Mouse (Mus musculus) layer of hippocampus, postnatal 14 days (tissue): Measurements from ENCODE around the gene Ccdc12. TPM values are rescaled to one million over a fixed set of nuclear protein-coding genes. Genes with fewer than 3 reads are reported as not detected.

Source experiments
- microRNA-seq, 2 experiments: library from miRNA; unstranded; fragments of <30 nt; microRNA quantifications; one replicate each; pipeline ENCODE4 v1.2.0; 2021
- total RNA-seq, 2 experiments: library from RNA; stranded (reverse); gene quantifications; 2 replicates each; pipeline ENCODE4 v1.2.3; 2021

Gene Ccdc12
- total RNA-seq, 2 experiments from 2014 or later: 40.1 to 47.1 TPM

Small RNAs within 50 kb of the gene (microRNA-seq; reads per million reads assigned to microRNA genes)
- gene Mir8107: 0 to 0.90 reads per million in 2 experiments

Other genes starting within 250 kb of the Ccdc12 start
- gene Ptpn23, start 248.3 kb upstream of the Ccdc12 start, total RNA-seq: 10 to 100 TPM; 47.8 to 49.2 TPM
- not detected for gene Ngp, start 236.8 kb upstream of the Ccdc12 start, total RNA-seq
- gene Klhl18, start 179.8 kb upstream of the Ccdc12 start, total RNA-seq: 10 to 100 TPM; 23.3 to 24.8 TPM
- gene Kif9, start 179.5 kb upstream of the Ccdc12 start, total RNA-seq: 1 to 10 TPM; 3.8 to 5.1 TPM
- gene Setd2, start 123.9 kb upstream of the Ccdc12 start, total RNA-seq: 10 to 100 TPM; 68.1 to 68.3 TPM
- 1 to 10 TPM; 2.1 to 2.6 TPM for gene Nradd, start 32.1 kb upstream of the Ccdc12 start, total RNA-seq
- 1 to 10 TPM; 7.8 to 9.4 TPM for gene Nbeal2, start 2.3 kb upstream of the Ccdc12 start, total RNA-seq
- gene Myl3, start 85.4 kb downstream of the Ccdc12 start, total RNA-seq: not detected
- gene Pth1r, start 90.6 kb downstream of the Ccdc12 start, total RNA-seq: 1 to 10 TPM; 5.6 to 6.5 TPM
- not detected for gene Prss42, start 141.7 kb downstream of the Ccdc12 start, total RNA-seq
- gene Prss44, start 157.5 kb downstream of the Ccdc12 start, total RNA-seq: not detected
- under 1 TPM; 0.21 to 0.55 TPM for gene Prss43, start 170.2 kb downstream of the Ccdc12 start, total RNA-seq
- gene Prss45, start 178.1 kb downstream of the Ccdc12 start, total RNA-seq: under 1 TPM; 0.31 to 0.65 TPM
- under 1 TPM in 1 of 2 experiments, not detected in 1; 0.31 TPM for gene Prss46, start 188.0 kb downstream of the Ccdc12 start, total RNA-seq
- gene Prss50, start 201.5 kb downstream of the Ccdc12 start, total RNA-seq: under 1 TPM in 1 of 2 experiments, not detected in 1; 0.36 TPM
- gene Als2cl, start 223.4 kb downstream of the Ccdc12 start, total RNA-seq: 10 to 100 TPM; 11.6 to 13.1 TPM
- 1 to 10 TPM; 1.8 to 2.0 TPM for gene Tmie, start 223.6 kb downstream of the Ccdc12 start, total RNA-seq